Mouse (Mus musculus): ENCODE measurements around the gene Dck.

Gene Dck

GRCm38 (mm10) chr5:88791256-88792245 is 26.8 kb downstream of the Dck start:
- DNase-seq (ENCODE audit: low spot score), result peak; percentile 27

- no peak for DNase-seq (ENCODE audit: low spot score)
Measured at GRCm38 (mm10) chr5:88793676-88794075, 28.9 kb downstream of the Dck start.

DNA sequence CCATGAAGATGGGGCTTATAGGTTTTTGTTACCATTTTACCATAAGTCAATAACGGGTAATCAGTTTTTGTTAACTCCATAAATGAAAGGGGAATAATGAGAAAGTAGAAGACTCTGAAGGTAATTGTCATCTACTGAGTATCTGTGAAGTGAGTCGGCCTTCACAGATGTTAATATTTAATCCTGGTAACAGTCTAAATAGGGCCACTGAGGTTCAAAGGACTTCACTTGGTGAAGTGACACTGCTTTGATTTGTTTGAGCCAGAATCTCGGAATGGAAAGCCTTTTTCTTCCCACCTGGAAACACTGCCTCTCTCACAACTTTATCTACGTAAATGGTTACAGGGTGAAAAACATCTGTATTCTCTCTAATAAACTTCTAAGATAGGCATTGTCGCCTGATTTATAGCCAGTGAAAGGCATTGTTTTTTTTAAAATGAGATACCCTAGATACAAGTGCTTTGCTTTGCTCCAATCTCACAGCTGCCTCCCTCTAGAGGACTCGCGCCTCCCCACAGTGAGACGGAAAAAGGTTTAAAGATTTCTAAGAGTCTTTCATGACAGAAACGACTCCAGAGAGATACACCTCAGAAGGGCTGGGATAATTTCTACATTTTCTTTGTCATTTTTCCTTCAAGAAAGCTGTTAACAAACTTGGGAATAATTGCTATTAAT is 31.3 kb downstream of the Dck start:
- no peak for DNase-seq (ENCODE audit: low spot score)

DNA sequence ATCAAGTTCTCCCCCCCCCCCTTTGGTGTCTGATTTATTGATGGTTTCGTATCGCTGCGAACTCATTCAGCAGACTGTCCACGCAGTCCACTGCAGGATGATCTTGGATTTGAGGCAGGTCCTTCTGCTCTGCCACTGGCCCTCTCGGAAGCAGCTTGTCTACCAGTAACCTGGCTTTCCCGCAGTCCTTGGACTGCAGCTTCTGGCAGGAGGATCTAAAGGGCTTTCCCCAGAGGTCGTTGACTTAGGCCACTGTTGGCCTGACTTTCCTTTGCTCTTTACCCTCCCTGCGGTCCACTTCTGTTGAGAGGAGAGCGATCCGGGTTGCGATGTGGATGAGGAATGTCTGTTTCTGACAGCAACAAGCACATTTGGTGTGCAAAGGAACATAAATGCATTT is 31.8 kb downstream of the Dck start:
- DNase-seq (ENCODE audit: low spot score), result no peak

DNA sequence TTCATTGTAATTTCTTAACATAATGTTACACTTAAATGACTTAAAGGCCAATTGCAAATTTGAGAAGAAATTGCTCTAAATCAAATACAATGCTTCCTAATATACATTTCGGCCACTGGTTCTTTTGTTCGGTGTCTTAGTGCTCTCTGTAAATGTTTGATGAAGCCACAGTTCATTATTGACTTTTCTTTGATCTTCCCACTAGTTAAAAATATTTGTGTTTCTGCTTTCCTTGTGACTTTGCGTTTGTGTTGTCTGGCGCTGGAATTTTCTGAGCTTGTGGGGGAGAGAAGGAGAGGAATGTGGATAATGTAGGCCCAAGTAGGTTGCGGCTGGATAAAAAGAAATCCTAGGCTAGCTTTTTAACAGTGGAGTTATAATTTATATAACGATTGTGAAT is 32.3 kb downstream of the Dck start:
- DNase-seq (ENCODE audit: low spot score), result no peak

DNA sequence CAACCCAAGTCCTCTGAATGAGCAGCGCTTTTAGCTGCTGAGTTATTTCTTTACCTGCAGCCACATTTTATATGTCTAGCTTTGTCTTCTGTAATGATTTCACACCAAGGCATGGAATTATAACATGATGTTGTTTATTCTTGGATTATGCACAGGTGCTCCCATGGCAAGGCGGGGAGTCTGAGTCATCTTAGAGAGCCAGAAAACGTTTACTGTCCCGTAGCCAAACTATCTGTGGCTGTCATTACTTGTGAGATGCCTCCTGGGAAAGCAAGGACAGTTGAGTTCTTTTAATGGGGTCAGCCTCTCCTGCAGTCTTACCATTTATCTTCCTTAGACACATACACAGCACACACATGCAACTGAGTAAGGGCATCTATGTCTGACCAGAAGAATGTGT is 40.8 kb downstream of the Dck start:
- no peak for DNase-seq (ENCODE audit: low spot score)

DNA sequence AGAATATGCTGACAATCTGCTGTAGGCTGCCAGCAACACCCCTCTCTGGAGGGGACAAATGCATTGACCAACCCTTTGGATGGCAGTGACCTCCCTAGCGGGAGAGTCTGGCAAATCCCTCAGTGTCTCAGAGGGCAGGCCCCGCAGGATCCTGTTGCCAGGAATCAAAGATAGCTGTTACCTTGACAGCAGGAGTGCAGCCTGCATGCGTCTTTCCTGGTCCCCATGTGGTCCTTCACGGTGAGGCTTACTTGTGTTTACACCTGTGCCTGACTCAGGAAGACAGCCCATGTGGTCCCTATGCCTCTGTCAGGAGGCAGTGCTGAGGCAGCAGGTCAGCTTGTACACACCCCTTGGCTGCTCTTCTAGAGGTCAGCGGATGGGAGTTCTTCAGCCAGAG is 41.5 kb downstream of the Dck start:
- DNase-seq (ENCODE audit: low spot score), result no peak

- no peak for DNase-seq (ENCODE audit: low spot score)
Measured at GRCm38 (mm10) chr5:88807342-88807741, 42.5 kb downstream of the Dck start.

DNA sequence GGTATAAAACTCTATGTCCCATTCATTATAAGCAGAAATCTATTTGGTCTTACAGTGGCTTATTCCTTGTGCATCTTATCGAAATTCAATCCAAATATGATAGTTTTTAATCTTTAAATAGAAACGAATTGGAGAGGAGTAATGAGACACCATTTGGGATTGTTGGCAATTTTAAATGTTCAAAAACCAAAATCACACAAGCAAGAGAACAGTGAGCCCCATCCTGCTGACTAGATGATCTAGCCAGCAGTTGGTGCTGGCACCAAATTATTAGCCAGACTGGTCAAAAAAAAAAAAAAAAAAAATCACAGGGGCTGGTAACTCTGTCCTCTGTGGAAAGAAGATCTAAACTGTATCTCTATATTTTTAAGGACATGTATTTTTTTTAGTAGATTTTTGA is 48.4 kb downstream of the Dck start:
- DNase-seq (ENCODE audit: low spot score), result no peak

- DNase-seq (ENCODE audit: low spot score), result no peak
Measured at GRCm38 (mm10) chr5:88814552-88814951, 49.8 kb downstream of the Dck start.

- DNase-seq (ENCODE audit: low spot score), result no peak
Measured at GRCm38 (mm10) chr5:88821542-88821941, 56.7 kb downstream of the Dck start.

DNA sequence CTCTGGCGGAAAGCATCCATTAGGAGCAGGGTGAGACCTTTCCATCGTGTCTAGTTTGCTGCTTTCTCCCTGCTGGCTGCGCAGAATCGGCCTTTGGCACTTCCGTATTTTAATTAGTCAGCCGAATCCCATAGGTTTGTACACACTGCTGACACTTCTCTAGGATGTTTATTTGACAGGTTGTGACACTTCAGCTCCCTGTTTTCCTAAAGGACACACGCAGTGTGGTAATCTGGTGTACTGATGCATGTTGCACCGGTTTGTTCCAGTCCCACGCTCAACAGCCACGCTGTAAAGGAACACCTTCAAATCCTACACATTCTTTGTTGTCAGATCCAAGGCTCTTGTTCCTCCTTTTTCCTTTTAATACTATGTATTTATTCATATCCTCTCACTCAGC is 60.0 kb downstream of the Dck start:
- no peak for DNase-seq (ENCODE audit: low spot score)

- DNase-seq (ENCODE audit: low spot score), result no peak
Measured at GRCm38 (mm10) chr5:88829835-88830571, 65.2 kb downstream of the Dck start.

- DNase-seq (ENCODE audit: low spot score), result no peak
Measured at GRCm38 (mm10) chr5:88830880-88831279, 66.1 kb downstream of the Dck start.

- no peak for DNase-seq (ENCODE audit: low spot score)
Measured at GRCm38 (mm10) chr5:88831935-88832334, 67.1 kb downstream of the Dck start.
